Mouse (Mus musculus) liver, embryonic 12.5 days (tissue): ENCODE data around the gene Cldn10. TPM values are rescaled to one million over a fixed set of nuclear protein-coding genes. Genes with fewer than 3 reads are reported as not detected.

Source experiments
- ATAC-seq: fragments of 200-750 bp; cut with Nextera tagmentation; 2 replicates; pipeline ENCODE4 v1.8.0; 2017; ENCODE audit warnings: moderate number of reproducible peaks, mild to moderate bottlenecking, moderate library complexity
- H3K27ac ChIP-seq: fragments of 300-500 bp; sonication (generic); 2 replicates; pipeline ENCODE4 v1.5.1; 2016; ENCODE audit warnings: mild to moderate bottlenecking
- H3K27me3 ChIP-seq: fragments of 300-500 bp; sonication (generic); replicated peaks from 2 replicates; pipeline ENCODE4 v1.6.1; 2016; ENCODE audit warnings: mild to moderate bottlenecking, moderate library complexity
- H3K36me3 ChIP-seq: fragments of 300-500 bp; sonication (generic); 2 replicates; pipeline ENCODE4 v1.6.1; 2016; ENCODE audit warnings: mild to moderate bottlenecking, moderate library complexity
- H3K4me1 ChIP-seq: fragments of 300-500 bp; sonication (generic); 2 replicates; pipeline ENCODE4 v1.6.1; 2016
- H3K4me2 ChIP-seq: fragments of 300-500 bp; sonication (generic); 2 replicates; pipeline ENCODE4 v1.6.1; 2016; ENCODE audit warnings: mild to moderate bottlenecking, moderate library complexity
- H3K4me3 ChIP-seq: fragments of 300-500 bp; sonication (generic); 2 replicates; pipeline ENCODE4 v1.5.1; 2016; ENCODE audit warnings: mild to moderate bottlenecking, moderate library complexity
- H3K9ac ChIP-seq: fragments of 300-500 bp; sonication (generic); 2 replicates; pipeline ENCODE4 v1.6.1; 2016; ENCODE audit warnings: mild to moderate bottlenecking, moderate library complexity
- H3K9me3 ChIP-seq: fragments of 300-500 bp; sonication (generic); replicated peaks from 2 replicates; pipeline ENCODE4 v1.6.1; 2016; ENCODE audit warnings: mild to moderate bottlenecking, moderate library complexity
- WGBS: fragments of 180-500 bp; shearing (Covaris S2); methylation state at CpG from one replicate; pipeline ENCODE4 v1.1.7; 2016; ENCODE audit not compliant: insufficient replicate concordance; 5-methylcytosine and 5-hydroxymethylcytosine counted together
- polyA plus RNA-seq: library from polyadenylated mRNA; unstranded; fragments of >200 nt; fragmentation: Nextera tagmentation; extraction: Ambion mirVana; gene quantifications from 2 replicates; pipeline ENCODE4 v1.2.1, GENCODE M21; 2016

Cldn10 gene
- polyA plus RNA-seq, 1 experiment from 2014 or later, result 0.30 TPM

DNA sequence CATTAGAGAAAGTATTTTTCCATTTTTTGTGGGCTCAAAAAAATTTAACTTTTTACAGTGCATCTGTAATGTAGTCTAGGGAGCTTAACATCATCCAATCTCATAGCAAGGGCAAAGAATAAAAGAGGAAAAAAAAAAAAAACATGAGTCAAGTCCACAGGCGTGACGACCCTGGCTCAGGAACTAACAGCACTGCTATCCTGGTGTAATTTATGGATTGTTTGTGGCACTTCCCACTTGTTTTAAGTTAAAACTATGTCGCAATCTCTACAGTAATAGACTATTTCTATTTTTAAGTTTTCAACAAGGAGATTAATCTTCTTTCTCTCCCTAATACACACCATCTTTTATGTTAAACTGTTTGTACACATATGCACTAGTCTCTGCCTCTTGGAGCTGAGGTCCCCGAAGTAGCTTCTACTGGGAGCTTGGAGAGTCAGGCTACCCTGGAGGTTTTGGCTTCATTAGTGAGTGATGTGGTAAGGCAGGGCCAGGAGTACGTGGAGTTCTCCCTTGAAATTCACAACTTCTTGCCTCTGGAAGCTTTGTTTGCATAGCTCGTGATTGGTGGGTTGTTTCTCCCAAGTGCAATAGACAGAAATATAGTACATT lies 63.9 kb downstream of the Cldn10 start:
- Histone ChIP-seq H3K9ac (no peak overlapping the region), H3K9me3 (no peaks in the 10 kb centered on the region), H3K4me1 (peaks cover 19% of the 10 kb centered on the region), H3K4me2 (no peak overlapping the region), H3K4me3 (no peak overlapping the region), H3K27me3 (peaks cover 54% of the 10 kb centered on the region), H3K27ac (no peak overlapping the region), H3K36me3 (no peaks in the 10 kb centered on the region)
- WGBS, result 55% methylated on average over 6 of the region's 6 CpGs
- ATAC-seq, result no peak

DNA sequence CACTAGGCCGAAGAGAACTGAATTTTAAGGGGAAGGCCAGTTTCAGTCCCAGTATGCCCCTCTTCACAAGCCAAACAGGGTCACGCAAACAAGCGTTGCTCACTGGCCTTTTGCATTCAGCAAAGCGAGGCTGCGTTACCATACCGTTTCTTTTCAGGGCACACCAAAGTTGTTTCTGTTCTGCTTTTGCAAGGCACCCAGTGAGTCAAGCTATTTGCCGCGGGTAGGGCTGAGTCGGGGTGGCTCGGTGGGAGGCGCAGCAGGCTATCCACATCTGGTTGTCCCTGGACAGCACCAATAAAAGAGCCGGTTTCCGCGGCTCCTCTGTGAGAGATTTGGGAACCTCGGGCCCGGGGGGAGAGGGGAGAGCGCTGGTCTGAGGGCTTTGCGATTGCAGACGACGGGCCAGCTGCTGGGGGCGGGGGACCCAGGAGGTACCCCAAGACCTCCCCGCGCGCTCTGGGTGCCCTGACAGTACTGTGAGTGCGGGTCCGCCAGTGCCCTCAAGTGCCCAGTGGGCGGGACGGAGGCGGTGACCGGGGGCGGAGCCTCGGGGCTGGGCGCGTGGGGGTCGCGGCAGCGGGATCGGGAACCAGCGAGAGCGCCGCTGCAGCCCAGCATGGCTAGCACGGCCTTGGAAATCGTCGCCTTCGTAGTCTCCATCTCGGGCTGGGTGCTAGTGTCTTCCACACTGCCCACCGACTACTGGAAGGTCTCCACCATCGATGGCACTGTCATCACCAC lies 66.8 kb downstream of the Cldn10 start:
- 3% methylated on average over 47 of the region's 48 CpGs for WGBS
- H3K4me3 ChIP-seq, result peak overlapping the region; percentile 57
- peak overlapping the region; percentile 89 for H3K4me2 ChIP-seq
- H3K27ac ChIP-seq, result no peak overlapping the region
- no peaks in the 10 kb centered on the region for H3K9me3 ChIP-seq
- peaks cover 19% of the 10 kb centered on the region for H3K4me1 ChIP-seq
- no peaks in the 10 kb centered on the region for H3K36me3 ChIP-seq
- peak; percentile 57 for ATAC-seq
- peak overlapping the region; percentile 37; the same call in 1 of the 2 replicates for H3K9ac ChIP-seq
- H3K27me3 ChIP-seq, result peaks cover 58% of the 10 kb centered on the region

DNA sequence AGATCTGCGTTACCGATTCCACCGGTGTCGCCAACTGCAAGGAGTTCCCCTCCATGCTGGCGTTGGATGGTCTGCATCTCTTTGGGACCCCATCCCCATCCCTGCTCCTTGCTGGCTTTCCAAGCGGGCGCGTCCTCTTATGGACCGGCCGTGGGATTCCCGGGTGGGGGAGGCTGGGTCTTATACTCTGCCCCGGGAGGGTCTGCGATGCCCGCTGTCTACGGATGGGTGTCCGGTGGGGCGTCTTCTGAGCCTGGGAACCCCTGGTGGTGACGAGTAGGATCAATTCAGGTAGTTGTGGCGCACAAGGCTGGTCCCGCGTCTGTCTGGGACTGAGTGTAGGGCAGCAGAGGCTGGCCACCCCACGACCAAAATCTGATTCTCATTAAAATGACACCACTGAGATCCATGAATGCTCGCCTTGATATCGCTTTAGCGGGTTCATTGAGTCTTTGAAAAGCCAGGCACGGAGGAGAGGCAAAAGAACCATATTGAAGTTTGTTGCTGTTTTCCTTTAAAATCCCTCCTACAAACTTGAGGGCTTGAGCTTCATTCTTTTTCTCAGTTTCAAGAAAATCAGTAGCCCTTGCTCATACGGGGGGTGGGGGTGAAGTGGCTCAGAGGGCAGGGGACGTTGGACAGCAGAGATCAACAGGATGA lies 67.6 kb downstream of the Cldn10 start:
- H3K27me3 ChIP-seq, result peaks cover 58% of the 10 kb centered on the region
- H3K4me3 ChIP-seq, result peak overlapping the region; percentile 57
- no peaks in the 10 kb centered on the region for H3K9me3 ChIP-seq
- H3K27ac ChIP-seq, result no peak overlapping the region
- peak; percentile 30; the same call in 1 of the 2 replicates for ATAC-seq
- peaks cover 19% of the 10 kb centered on the region for H3K4me1 ChIP-seq
- peak overlapping the region; percentile 89 for H3K4me2 ChIP-seq
- H3K9ac ChIP-seq, result 0 out of 2 replicates have a peak overlapping the region, but pooled peaks have one; percentile 13
- H3K36me3 ChIP-seq, result no peaks in the 10 kb centered on the region
- 4% methylated on average over 28 of the region's 28 CpGs for WGBS

DNA sequence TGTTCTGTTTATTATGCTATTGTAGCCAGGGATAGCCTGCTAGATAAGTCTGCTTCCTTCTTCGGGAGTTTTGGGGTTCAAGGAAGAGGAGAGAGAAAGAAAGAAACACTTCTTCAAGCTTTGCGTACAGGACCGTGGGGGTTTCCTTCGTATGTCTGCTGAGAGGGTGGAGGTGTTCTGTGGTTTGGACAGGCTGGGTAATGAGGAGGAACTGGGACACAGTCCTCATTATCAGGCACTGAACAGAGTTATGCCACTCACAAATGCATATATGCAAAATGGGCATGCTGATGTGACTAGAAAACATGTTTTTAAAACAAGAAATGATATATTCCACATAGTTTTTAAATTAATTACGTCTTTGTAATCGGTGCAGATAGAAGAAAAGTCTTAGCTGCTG lies 68.9 kb downstream of the Cldn10 start:
- no peaks in the 10 kb centered on the region for H3K9me3 ChIP-seq
- H3K27me3 ChIP-seq, result peaks cover 58% of the 10 kb centered on the region
- H3K9ac ChIP-seq, result no peak overlapping the region
- no peaks in the 10 kb centered on the region for H3K36me3 ChIP-seq
- H3K4me1 ChIP-seq, result peaks cover 19% of the 10 kb centered on the region
- H3K4me3 ChIP-seq, result no peak overlapping the region
- ATAC-seq, result no peak
- 49% methylated on average over 6 of the region's 6 CpGs for WGBS
- no peak overlapping the region for H3K4me2 ChIP-seq
- H3K27ac ChIP-seq, result no peak overlapping the region

DNA sequence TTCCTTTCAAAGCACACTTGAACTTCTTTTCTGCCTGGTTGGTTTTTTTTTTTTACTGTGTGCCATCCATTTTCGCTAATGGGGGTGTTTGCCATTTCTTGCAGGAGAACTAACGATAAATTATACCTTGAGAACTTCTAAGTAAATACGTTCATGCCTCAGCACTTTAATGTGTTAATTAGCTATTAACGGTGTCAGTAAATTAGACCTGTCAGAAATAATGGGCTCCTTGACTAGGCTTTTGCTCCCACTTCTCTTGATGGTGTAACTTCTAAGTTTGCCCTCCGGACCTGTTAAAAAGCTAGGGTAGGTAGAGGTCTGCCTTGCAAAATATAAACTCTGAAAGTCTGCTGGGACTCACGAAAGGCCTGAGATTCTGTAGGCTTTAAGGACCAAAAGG lies 70.6 kb downstream of the Cldn10 start:
- Histone ChIP-seq H3K36me3 (no peaks in the 10 kb centered on the region), H3K4me1 (peaks cover 24% of the 10 kb centered on the region), H3K9ac (no peak overlapping the region), H3K27me3 (peaks cover 49% of the 10 kb centered on the region), H3K4me2 (no peak overlapping the region), H3K4me3 (no peak overlapping the region), H3K9me3 (no peaks in the 10 kb centered on the region), H3K27ac (no peak overlapping the region)
- WGBS, result 60% methylated on average over 6 of the region's 6 CpGs
- no peak for ATAC-seq

DNA sequence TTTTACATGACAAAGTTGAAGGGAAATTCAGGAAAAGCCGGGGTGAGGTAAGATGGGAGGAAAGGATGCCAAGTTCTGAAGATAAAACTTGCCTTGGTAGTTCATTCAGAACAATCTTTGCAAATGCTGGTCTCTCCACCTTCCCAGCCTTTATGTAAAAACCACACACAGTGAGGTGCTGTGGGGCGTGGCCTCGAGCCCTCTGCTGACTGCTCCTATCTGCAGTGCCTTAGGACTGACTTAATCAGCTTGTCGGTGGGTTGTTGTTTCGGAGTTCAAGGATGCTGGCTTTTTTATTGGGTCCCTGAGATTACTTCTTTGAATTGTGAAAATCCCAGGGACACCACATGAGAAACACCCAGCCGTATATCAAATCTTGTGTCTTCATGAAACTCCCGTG lies 74.5 kb downstream of the Cldn10 start:
- H3K4me2 ChIP-seq, result no peak overlapping the region
- no peak overlapping the region for H3K9ac ChIP-seq
- no peak overlapping the region for H3K27ac ChIP-seq
- WGBS, result 41% methylated on average over 7 of the region's 7 CpGs
- ATAC-seq, result no peak
- no peaks in the 10 kb centered on the region for H3K9me3 ChIP-seq
- H3K36me3 ChIP-seq, result no peaks in the 10 kb centered on the region
- H3K4me1 ChIP-seq, result peaks cover 29% of the 10 kb centered on the region
- H3K4me3 ChIP-seq, result no peak overlapping the region
- peaks cover 12% of the 10 kb centered on the region; the same call in 1 of the 2 replicates for H3K27me3 ChIP-seq

DNA sequence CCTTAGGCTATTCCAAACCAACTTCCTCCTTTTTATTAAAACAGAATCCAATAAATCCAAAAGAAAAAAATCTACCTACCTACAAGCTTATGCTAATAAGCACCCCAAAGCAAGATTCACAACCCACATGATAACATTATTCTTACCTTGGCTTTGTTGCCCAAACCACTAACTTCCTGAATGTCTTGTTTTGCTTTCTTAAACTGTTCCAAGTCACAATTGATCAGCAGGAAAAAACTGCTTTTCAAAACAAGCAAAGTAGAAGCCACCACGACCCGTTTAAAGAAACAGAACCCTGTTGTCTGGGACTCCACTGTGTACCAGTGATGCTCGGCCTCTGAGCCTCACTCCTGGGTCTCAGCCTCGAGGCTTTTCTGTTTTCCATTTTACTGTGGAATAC lies 77.2 kb downstream of the Cldn10 start:
- no peak for ATAC-seq
- WGBS, result 54% methylated on average over 4 of the region's 4 CpGs
- H3K27ac ChIP-seq, result no peak overlapping the region
- H3K4me2 ChIP-seq, result no peak overlapping the region
- H3K9me3 ChIP-seq, result no peaks in the 10 kb centered on the region
- H3K36me3 ChIP-seq, result no peaks in the 10 kb centered on the region
- H3K9ac ChIP-seq, result no peak overlapping the region
- no peak overlapping the region for H3K4me3 ChIP-seq
- no peaks in the 10 kb centered on the region for H3K27me3 ChIP-seq
- peaks cover 42% of the 10 kb centered on the region for H3K4me1 ChIP-seq

DNA sequence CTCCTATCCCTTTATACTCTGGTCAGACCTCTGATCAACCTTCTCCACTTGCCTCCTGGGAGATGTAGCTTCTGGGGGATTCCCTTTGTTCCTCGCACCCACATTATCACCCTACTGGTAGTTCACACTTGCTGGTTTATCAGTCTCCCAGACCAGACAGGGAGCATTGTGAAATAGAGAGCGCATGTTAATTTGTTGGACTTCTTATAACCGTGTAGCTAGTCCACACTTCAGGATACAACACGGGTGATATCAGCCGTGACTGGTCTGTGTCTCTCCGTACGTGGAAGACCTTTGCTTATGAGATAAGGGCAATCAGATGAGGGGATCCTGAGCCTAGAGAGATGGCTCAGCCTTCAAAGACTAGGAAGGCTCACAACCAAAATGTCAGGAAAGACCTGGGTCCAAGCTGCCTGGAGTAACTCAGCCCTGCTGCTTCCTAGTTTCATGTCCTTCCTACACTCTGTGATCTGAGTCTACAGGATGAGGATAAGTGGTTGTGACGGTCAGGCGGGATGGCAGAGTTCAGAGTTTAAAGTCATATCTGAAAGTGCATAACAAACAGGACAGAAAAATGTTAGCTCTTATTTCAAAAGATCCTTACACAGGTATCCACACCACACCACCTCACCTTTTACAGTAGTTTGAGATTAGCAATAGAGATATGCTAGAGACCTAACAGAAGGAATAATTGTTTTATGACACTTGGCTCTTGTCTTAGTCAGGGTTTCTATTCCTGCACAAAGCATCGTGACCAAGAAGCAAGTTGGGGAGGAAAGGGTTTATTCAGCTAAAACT lies 78.5 kb downstream of the Cldn10 start:
- no peaks in the 10 kb centered on the region for H3K36me3 ChIP-seq
- H3K9ac ChIP-seq, result 0 out of 2 replicates have a peak overlapping the region, but pooled peaks have one; percentile 15
- no peaks in the 10 kb centered on the region for H3K9me3 ChIP-seq
- WGBS, result 35% methylated on average over 10 of the region's 10 CpGs
- peaks cover 47% of the 10 kb centered on the region for H3K4me1 ChIP-seq
- no peaks in the 10 kb centered on the region for H3K27me3 ChIP-seq
- H3K4me3 ChIP-seq, result no peak overlapping the region
- H3K27ac ChIP-seq, result no peak overlapping the region
- peak; percentile 40; the same call in 1 of the 2 replicates for ATAC-seq
- H3K4me2 ChIP-seq, result peak overlapping the region; percentile 4; the same call in 1 of the 2 replicates

DNA sequence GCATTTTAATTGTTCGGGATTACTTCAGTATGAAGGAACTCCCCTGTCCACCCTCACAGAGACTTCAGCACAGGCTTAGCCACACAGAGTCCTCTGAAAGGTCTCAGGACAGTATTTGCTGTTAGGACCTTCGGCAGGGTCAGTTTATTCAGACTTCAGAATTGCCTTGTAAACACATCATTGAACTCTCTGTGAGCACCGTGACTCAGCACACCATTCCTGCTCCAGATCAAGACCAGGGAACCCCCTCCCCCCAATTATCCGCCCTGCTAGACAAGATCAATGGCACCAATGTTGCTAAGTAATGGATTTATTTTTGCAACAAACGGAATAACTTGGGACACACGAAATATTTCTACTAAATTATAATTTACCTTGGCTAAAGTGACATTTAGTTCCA lies 79.7 kb downstream of the Cldn10 start:
- Histone ChIP-seq H3K36me3 (no peaks in the 10 kb centered on the region), H3K4me1 (peaks cover 44% of the 10 kb centered on the region), H3K27me3 (no peaks in the 10 kb centered on the region), H3K9me3 (no peaks in the 10 kb centered on the region), H3K4me2 (no peak overlapping the region), H3K27ac (no peak overlapping the region), H3K9ac (no peak overlapping the region), H3K4me3 (no peak overlapping the region)
- no peak for ATAC-seq
- WGBS, result 63% methylated on average over 6 of the region's 6 CpGs

DNA sequence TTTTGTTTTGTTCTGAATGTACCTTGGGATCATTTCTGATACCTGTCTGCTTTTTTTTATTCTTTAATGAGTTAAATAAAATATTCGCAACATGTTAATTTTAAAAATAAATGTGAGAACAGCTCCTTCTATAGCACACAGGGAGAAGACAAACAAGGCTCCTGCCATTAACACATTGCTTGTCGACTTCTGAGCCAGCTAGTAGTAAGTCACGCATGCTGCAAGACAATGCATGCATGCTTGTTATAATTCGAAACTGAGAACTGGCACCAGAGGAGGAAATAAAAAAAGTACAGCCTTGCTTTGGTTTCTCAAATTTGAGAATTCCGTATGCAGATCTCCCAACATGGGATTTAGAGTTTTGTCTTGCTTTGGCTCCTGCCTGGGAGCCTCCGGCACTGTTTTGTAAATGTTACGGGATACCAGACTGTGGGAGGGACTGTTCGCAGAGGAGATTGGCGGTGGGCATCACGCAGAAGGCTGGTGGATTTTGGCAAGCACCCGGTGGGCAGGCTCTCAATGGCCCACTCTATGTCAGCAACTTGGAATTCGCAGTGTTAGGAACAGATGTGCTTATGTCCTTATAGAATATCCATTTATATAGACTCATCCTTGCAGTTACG lies 80.5 kb downstream of the Cldn10 start:
- Histone ChIP-seq H3K36me3 (no peaks in the 10 kb centered on the region), H3K4me2 (no peak overlapping the region), H3K4me3 (no peak overlapping the region), H3K27ac (no peak overlapping the region), H3K9me3 (no peaks in the 10 kb centered on the region), H3K4me1 (peaks cover 43% of the 10 kb centered on the region), H3K27me3 (no peaks in the 10 kb centered on the region), H3K9ac (no peak overlapping the region)
- ATAC-seq, result no peak
- WGBS, result 80% methylated on average over 13 of the region's 13 CpGs

DNA sequence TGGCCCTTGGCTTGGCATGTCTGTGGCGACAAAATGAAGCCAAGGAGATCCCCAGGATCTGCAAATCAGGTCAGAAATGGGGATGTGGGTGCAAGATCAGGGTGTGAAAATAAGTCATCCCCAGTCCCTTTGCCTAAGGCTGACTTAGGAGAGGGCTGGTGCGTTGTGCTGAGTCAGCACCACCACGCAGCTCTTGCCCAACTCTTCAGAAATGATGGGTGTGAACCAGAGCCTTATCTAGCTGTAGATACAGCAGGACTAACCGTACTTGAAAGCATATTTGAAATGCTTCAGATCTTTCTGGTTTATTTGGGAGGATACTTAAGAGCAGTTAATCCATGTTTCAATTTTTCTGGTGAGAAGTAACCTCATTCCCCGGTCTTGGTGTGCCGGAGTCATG lies 82.0 kb downstream of the Cldn10 start:
- no peaks in the 10 kb centered on the region for H3K27me3 ChIP-seq
- no peak overlapping the region for H3K4me3 ChIP-seq
- peak overlapping the region; percentile 37; the same call in 1 of the 2 replicates for H3K9ac ChIP-seq
- no peaks in the 10 kb centered on the region for H3K9me3 ChIP-seq
- H3K4me2 ChIP-seq, result peak overlapping the region; percentile 17
- H3K36me3 ChIP-seq, result no peaks in the 10 kb centered on the region
- peak overlapping the region; percentile 45; the same call in 1 of the 2 replicates for H3K27ac ChIP-seq
- H3K4me1 ChIP-seq, result peaks cover 39% of the 10 kb centered on the region
- 49% methylated on average over 6 of the region's 6 CpGs for whole genome bisulfite sequencing
- ATAC-seq, result peak; percentile 95
